Mouse (Mus musculus) cerebellum, postnatal 10 days (tissue): ENCODE measurements at regions not wholly inside any gene's neighbourhood (a gene's known extent, or its start where the extent isn't known, plus 50 kb on each side); places are given as distances from the start of the nearest gene placed in this dataset.

Experiments
- DNase-seq, 2 experiments: peaks; one replicate each; pipeline ENCODE4 v3.0.0; 2021; ENCODE audit warnings: mixed read lengths in 2 of 2

GRCm38 (mm10) chr7:71040846-71041245 lies 310.4 kb downstream of the Gm10295 start:
- peak; percentile 62 for DNase-seq

GRCm38 (mm10) chr7:71038537-71038936 lies 312.7 kb downstream of the Gm10295 start:
- DNase-seq, result no peak

- DNase-seq, result peak in 1 of 2 experiments; percentile 17
Measured at GRCm38 (mm10) chr7:71033121-71033520, 318.2 kb downstream of the Gm10295 start.

- DNase-seq, result no peak
Measured at GRCm38 (mm10) chr7:71023946-71024610, 327.2 kb downstream of the Gm10295 start.

GRCm38 (mm10) chr7:71023253-71023945 lies 327.9 kb downstream of the Gm10295 start:
- DNase-seq, result peak; percentile 31 to 41
